Mouse (Mus musculus) ES-Bruce4 (cell line): ENCODE data around the gene St3gal3. TPM values are rescaled to one million over a fixed set of nuclear protein-coding genes. Genes with fewer than 3 reads are reported as not detected.

Source experiments
- H3K27ac ChIP-seq: 2 replicates; pipeline ENCODE4 v1.5.1; 2012; ENCODE audit warnings: low read length, inconsistent platforms; ENCODE audit not compliant: insufficient read depth
- H3K27me3 ChIP-seq: 2 replicates; pipeline ENCODE4 v1.6.1; 2012; ENCODE audit warnings: mild to moderate bottlenecking, low read length, inconsistent platforms; ENCODE audit not compliant: control insufficient read depth, poor library complexity, insufficient read depth, severe bottlenecking
- H3K36me3 ChIP-seq: 2 replicates; pipeline ENCODE4 v1.6.1; 2012; ENCODE audit warnings: inconsistent platforms, mild to moderate bottlenecking, low read length, moderate library complexity; ENCODE audit not compliant: control insufficient read depth, poor library complexity, insufficient read depth, severe bottlenecking
- H3K4me1 ChIP-seq: one replicate; pipeline ENCODE4 v1.8.1; 2011; ENCODE audit warnings: low read length; ENCODE audit not compliant: control insufficient read depth, insufficient read depth
- H3K4me3 ChIP-seq: 2 replicates; pipeline ENCODE4 v1.5.1; 2011; ENCODE audit warnings: low read depth, mild to moderate bottlenecking, low read length
- H3K9ac ChIP-seq: 2 replicates; pipeline ENCODE4 v1.6.1; 2012; ENCODE audit warnings: low read depth, mild to moderate bottlenecking, inconsistent platforms; ENCODE audit not compliant: poor library complexity, severe bottlenecking
- H3K9me3 ChIP-seq: replicated peaks from 2 replicates; pipeline ENCODE4 v1.6.1; 2012; ENCODE audit warnings: mild to moderate bottlenecking, low read length, inconsistent platforms; ENCODE audit not compliant: control insufficient read depth, poor library complexity, insufficient read depth, severe bottlenecking
- CTCF ChIP-seq: IDR thresholded peaks from one replicate; pipeline ENCODE4 v1.8.1; 2011; ENCODE audit warnings: low read depth, low read length
- EP300 ChIP-seq: IDR thresholded peaks from 2 replicates; pipeline ENCODE4 v1.6.1; 2011; ENCODE audit warnings: low read depth, low read length; ENCODE audit not compliant: insufficient read depth
- POLR2A ChIP-seq: IDR thresholded peaks from one replicate; pipeline ENCODE4 v1.8.1; 2011; ENCODE audit warnings: low read length; ENCODE audit not compliant: insufficient read depth
- polyA plus RNA-seq: library from polyadenylated mRNA; stranded (reverse); fragments of >200 nt; gene quantifications from 2 replicates; pipeline ENCODE4 v1.2.4, GENCODE M21; 2011; ENCODE audit warnings: low read depth; ENCODE audit not compliant: missing spikeins, insufficient read depth, insufficient read length

Gene St3gal3
- polyA plus RNA-seq, 1 experiment, result 13.9 TPM

DNA sequence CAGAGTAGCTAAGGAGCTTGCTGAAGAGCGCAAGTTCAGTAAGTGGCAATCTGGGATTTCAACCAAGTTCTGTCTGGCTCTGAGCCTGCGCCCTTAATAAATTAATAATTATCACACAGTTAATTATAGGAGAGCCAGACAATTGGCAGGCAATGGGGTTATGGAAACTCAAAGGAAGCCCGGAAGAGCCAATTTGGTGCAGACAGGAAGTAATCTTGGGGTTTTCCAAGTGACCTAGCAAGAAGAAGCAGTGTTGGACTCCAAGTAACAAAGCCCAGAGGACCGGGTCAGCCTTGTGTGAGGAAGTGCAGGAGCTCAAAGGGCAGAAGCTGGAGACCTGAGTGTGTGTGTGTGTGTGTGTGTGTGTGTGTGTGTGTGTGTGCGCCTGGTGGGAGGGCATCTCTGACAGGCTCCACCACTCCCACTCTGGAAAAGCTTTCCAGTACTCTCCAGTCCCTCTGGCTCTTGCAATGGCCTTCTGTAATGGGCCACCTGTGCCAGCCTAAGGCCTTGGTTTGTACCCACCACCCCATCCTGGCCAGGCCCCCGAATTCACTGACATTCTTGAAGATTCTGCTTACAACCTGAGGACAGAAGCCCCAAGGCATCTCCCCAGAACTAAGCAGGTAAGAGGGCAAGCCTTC lies 103.5 kb downstream of the St3gal3 start:
- Histone ChIP-seq H3K4me3 (no peak overlapping the region), H3K9ac (no peak overlapping the region), H3K4me1 (no peaks in the 10 kb centered on the region), H3K27me3 (no peaks in the 10 kb centered on the region), H3K36me3 (no peaks in the 10 kb centered on the region), H3K9me3 (no peaks in the 10 kb centered on the region), H3K27ac (no peak overlapping the region)
- TF ChIP-seq POLR2A (no peak), CTCF (no peak), EP300 (no peak)

DNA sequence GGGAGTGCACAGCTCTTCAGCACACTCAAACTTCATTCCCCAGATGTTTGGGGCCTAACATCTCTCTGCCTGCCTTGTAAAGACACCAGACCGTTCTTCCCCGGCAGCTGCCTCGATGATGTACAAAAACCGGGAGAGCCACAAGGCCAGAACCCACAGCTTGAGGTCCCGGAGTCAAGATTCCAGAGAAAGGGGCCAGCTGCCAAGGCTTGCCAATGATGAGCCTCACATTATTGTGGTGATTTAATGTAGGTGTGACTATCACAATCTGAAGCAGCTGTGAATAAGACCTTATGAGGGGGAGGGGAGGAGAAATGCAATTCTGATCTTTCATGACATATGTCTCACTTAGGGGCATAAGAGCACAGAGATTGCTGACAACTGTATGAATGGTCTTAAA lies 104.4 kb downstream of the St3gal3 start:
- no peak overlapping the region for H3K27ac ChIP-seq

DNA sequence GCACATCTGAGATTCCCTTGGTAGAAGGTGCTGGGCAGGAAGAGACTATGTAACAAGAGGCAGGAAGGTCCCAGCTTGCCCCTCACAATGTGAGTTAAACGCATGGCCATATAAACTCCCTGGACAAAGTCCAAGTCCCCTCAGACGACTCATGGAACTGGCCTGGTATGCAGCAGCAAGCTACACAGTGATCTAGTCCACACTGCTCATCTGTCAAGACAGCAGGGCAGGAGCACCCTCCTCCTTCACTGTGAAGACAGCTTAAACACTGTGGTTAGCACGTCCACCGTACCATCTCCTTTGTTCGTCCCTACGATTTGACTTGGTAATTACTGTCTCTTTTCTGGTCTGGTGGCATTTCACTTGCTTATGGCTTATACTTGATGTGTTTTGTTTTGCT lies 104.8 kb downstream of the St3gal3 start:
- Histone ChIP-seq H3K4me1 (no peaks in the 10 kb centered on the region), H3K9ac (no peak overlapping the region), H3K27ac (no peak overlapping the region), H3K36me3 (no peaks in the 10 kb centered on the region), H3K4me3 (no peak overlapping the region), H3K27me3 (no peaks in the 10 kb centered on the region), H3K9me3 (no peaks in the 10 kb centered on the region)
- TF ChIP-seq CTCF (no peak), EP300 (no peak), POLR2A (no peak)

More for the DNA sequence above, 104.4 kb downstream of the St3gal3 start:
- H3K27me3 ChIP-seq, result no peaks in the 10 kb centered on the region
- H3K4me1 ChIP-seq, result no peaks in the 10 kb centered on the region
- no peaks in the 10 kb centered on the region for H3K36me3 ChIP-seq
- TF ChIP-seq CTCF (no peak), POLR2A (no peak), EP300 (no peak)
- no peaks in the 10 kb centered on the region for H3K9me3 ChIP-seq
- H3K4me3 ChIP-seq, result no peak overlapping the region
- no peak overlapping the region for H3K9ac ChIP-seq

DNA sequence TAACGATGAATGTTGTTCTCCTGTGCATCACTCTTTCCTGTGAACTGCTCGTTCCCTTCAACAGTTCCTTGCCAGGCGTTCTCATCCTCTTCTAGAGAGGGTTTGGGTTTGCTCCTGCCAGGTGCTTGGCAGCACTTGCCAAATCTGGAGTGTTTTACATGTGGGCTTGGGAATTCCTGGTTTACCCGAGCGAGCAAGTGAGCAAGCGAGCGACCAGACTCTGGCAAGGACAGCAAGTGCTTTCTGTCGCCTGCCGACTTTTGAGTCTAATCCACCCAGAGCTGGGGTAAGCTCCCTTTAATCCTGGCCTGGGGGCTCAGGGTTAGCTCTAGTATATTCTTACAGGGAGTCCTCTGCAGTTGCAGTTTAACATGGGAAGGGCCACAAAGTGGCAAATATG lies 105.7 kb downstream of the St3gal3 start:
- no peaks in the 10 kb centered on the region for H3K4me1 ChIP-seq
- no peaks in the 10 kb centered on the region for H3K27me3 ChIP-seq
- H3K9ac ChIP-seq, result no peak overlapping the region
- TF ChIP-seq EP300, result no peak
- H3K27ac ChIP-seq, result no peak overlapping the region
- H3K4me3 ChIP-seq, result no peak overlapping the region
- no peaks in the 10 kb centered on the region for H3K36me3 ChIP-seq
- no peaks in the 10 kb centered on the region for H3K9me3 ChIP-seq

GRCm38 (mm10) chr4:118025931-118026330 lies 108.8 kb downstream of the St3gal3 start:
- Histone ChIP-seq H3K27me3 (no peaks in the 10 kb centered on the region), H3K4me3 (no peak overlapping the region), H3K4me1 (no peaks in the 10 kb centered on the region), H3K36me3 (no peaks in the 10 kb centered on the region), H3K9ac (no peak overlapping the region), H3K27ac (no peak overlapping the region), H3K9me3 (no peaks in the 10 kb centered on the region)
- no peak for TF ChIP-seq POLR2A
- TF ChIP-seq EP300, result no peak
- no peak for TF ChIP-seq CTCF

- Histone ChIP-seq H3K9me3 (no peaks in the 10 kb centered on the region), H3K9ac (no peak overlapping the region), H3K27me3 (no peaks in the 10 kb centered on the region), H3K4me1 (no peaks in the 10 kb centered on the region), H3K4me3 (no peak overlapping the region), H3K36me3 (no peaks in the 10 kb centered on the region), H3K27ac (no peak overlapping the region)
- TF ChIP-seq EP300 (no peak), POLR2A (no peak), CTCF (no peak)
Observed at GRCm38 (mm10) chr4:118025381-118025780, 109.3 kb downstream of the St3gal3 start.
